Mouse (Mus musculus) midbrain, embryonic 11.5 days (tissue): Measurements from ENCODE around the gene Serpinb1c. TPM values are rescaled to one million over a fixed set of nuclear protein-coding genes. Genes with fewer than 3 reads are reported as not detected.
"Not testable (repeated sequence)": the region's sequence is repeated elsewhere in the genome, so short reads cannot be mapped to it uniquely, and the experiment has no call there.

Source experiments
- ATAC-seq: fragments of 200-750 bp; cut with Nextera tagmentation; 2 replicates; pipeline ENCODE4 v1.8.0; 2017; ENCODE audit warnings: moderate TSS enrichment, moderate library complexity; ENCODE audit not compliant: low FRiP score
- DNase-seq: peaks from one replicate; pipeline ENCODE4 v3.0.0; 2015; ENCODE audit warnings: low spot score; ENCODE audit errors: missing footprints
- H3K27ac ChIP-seq: fragments of 300-500 bp; sonication (generic); 2 replicates; pipeline ENCODE4 v1.5.1; 2014; ENCODE audit warnings: low read depth, low read length
- H3K27me3 ChIP-seq: fragments of 300-500 bp; sonication (generic); 2 replicates; pipeline ENCODE4 v1.6.1; 2014; ENCODE audit warnings: mild to moderate bottlenecking, low read length, moderate library complexity, mixed read lengths; ENCODE audit not compliant: control insufficient read depth, insufficient read depth
- H3K36me3 ChIP-seq: fragments of 300-500 bp; sonication (generic); 2 replicates; pipeline ENCODE4 v1.6.1; 2014; ENCODE audit warnings: mild to moderate bottlenecking, low read length, moderate library complexity, mixed read lengths; ENCODE audit not compliant: control insufficient read depth, insufficient read depth
- H3K4me1 ChIP-seq: fragments of 300-500 bp; sonication (generic); 2 replicates; pipeline ENCODE4 v1.6.1; 2014; ENCODE audit warnings: low read length; ENCODE audit not compliant: control insufficient read depth, insufficient read depth
- H3K4me2 ChIP-seq: fragments of 300-500 bp; sonication (generic); 2 replicates; pipeline ENCODE4 v1.6.1; 2014; ENCODE audit warnings: mild to moderate bottlenecking, moderate library complexity
- H3K4me3 ChIP-seq: fragments of 300-500 bp; sonication (generic); 2 replicates; pipeline ENCODE4 v1.5.1; 2014; ENCODE audit warnings: low read depth, low read length
- H3K9ac ChIP-seq: fragments of 300-500 bp; sonication (generic); 2 replicates; pipeline ENCODE4 v1.6.1; 2014; ENCODE audit warnings: low read length
- H3K9me3 ChIP-seq: fragments of 300-500 bp; sonication (generic); 2 replicates; pipeline ENCODE4 v1.6.1; 2016; ENCODE audit warnings: low read length; ENCODE audit not compliant: control insufficient read depth
- WGBS: fragments of 180-500 bp; shearing (Covaris S2); extraction: QIAGEN DNeasy Blood & Tissue Kit; methylation state at CpG from one replicate; pipeline ENCODE4 v1.1.7; 2014; 5-methylcytosine and 5-hydroxymethylcytosine counted together
- polyA plus RNA-seq: library from polyadenylated mRNA; unstranded; fragments of >200 nt; fragmentation: Nextera tagmentation; extraction: Ambion mirVana; gene quantifications from 2 replicates; pipeline ENCODE4 v1.2.1, GENCODE M21; 2014

The Serpinb1c gene
- polyA plus RNA-seq, 1 experiment from 2014 or later: not detected

GRCm38 (mm10) chr13:32868843-32869242, 29.2 kb downstream of the Serpinb1c start:
- peaks cover 2% of the 10 kb centered on the region; the same call in 1 of the 2 replicates for H3K27me3 ChIP-seq
- H3K36me3 ChIP-seq: no peaks in the 10 kb centered on the region
- DNase-seq (no peak), ATAC-seq (no peak)
- H3K4me1 ChIP-seq: no peaks in the 10 kb centered on the region
- WGBS: 68% methylated on average over 5 of the region's 5 CpGs
- H3K27ac ChIP-seq: no peak overlapping the region
- H3K9ac ChIP-seq: no peak overlapping the region
- H3K9me3 ChIP-seq: no peaks in the 10 kb centered on the region
- no peak overlapping the region for H3K4me3 ChIP-seq
- no peak overlapping the region for H3K4me2 ChIP-seq

GRCm38 (mm10) chr13:32868233-32868632, 29.8 kb downstream of the Serpinb1c start:
- H3K9me3 ChIP-seq, H3K4me1 ChIP-seq, H3K27me3 ChIP-seq, DNase-seq, ATAC-seq, H3K4me2 ChIP-seq, H3K9ac ChIP-seq, H3K27ac ChIP-seq, H3K36me3 ChIP-seq, H3K4me3 ChIP-seq: not testable (repeated sequence)
- 91% methylated on average over 4 of the region's 4 CpGs for WGBS

- Histone ChIP-seq H3K27me3 (peaks cover 6% of the 10 kb centered on the region; the same call in 1 of the 2 replicates), H3K9ac (no peak overlapping the region), H3K4me3 (no peak overlapping the region), H3K4me2 (no peak overlapping the region), H3K36me3 (no peaks in the 10 kb centered on the region), H3K27ac (no peak overlapping the region), H3K4me1 (no peaks in the 10 kb centered on the region), H3K9me3 (no peaks in the 10 kb centered on the region)
- WGBS: 26% methylated on average over 2 of the region's 2 CpGs
- peak; percentile 88 for DNase-seq
- peak; percentile 89 for ATAC-seq
Observed at GRCm38 (mm10) chr13:32867030-32867429, 31.0 kb downstream of the Serpinb1c start.

- Histone ChIP-seq H3K27me3 (peaks cover 6% of the 10 kb centered on the region; the same call in 1 of the 2 replicates), H3K9me3 (no peaks in the 10 kb centered on the region), H3K9ac (no peak overlapping the region), H3K36me3 (no peaks in the 10 kb centered on the region), H3K4me2 (no peak overlapping the region), H3K27ac (no peak overlapping the region), H3K4me3 (no peak overlapping the region), H3K4me1 (no peaks in the 10 kb centered on the region)
- WGBS: 5% methylated on average over 9 of the region's 9 CpGs
- DNase-seq: peak; percentile 94
- ATAC-seq: peak; percentile 80
Observed at GRCm38 (mm10) chr13:32866484-32866883, 31.5 kb downstream of the Serpinb1c start.

GRCm38 (mm10) chr13:32865591-32865990, 32.4 kb downstream of the Serpinb1c start:
- Histone ChIP-seq H3K27me3 (peaks cover 6% of the 10 kb centered on the region; the same call in 1 of the 2 replicates), H3K36me3 (no peaks in the 10 kb centered on the region), H3K9me3 (no peaks in the 10 kb centered on the region), H3K4me2 (no peak overlapping the region), H3K27ac (no peak overlapping the region), H3K4me1 (no peaks in the 10 kb centered on the region), H3K4me3 (no peak overlapping the region), H3K9ac (no peak overlapping the region)
- no peak for ATAC-seq
- no peak for DNase-seq
- 67% methylated on average over 2 of the region's 2 CpGs for WGBS

- H3K27ac ChIP-seq, H3K27me3 ChIP-seq, H3K4me2 ChIP-seq, H3K4me1 ChIP-seq, H3K9me3 ChIP-seq, H3K36me3 ChIP-seq, H3K4me3 ChIP-seq, H3K9ac ChIP-seq, ATAC-seq, DNase-seq: not testable (repeated sequence)
- WGBS: 84% methylated on average over 3 of the region's 3 CpGs
Observed at GRCm38 (mm10) chr13:32864529-32864928, 33.5 kb downstream of the Serpinb1c start.

GRCm38 (mm10) chr13:32863456-32863855, 34.6 kb downstream of the Serpinb1c start:
- no peak overlapping the region for H3K27ac ChIP-seq
- no peaks in the 10 kb centered on the region for H3K36me3 ChIP-seq
- H3K4me1 ChIP-seq: no peaks in the 10 kb centered on the region
- no peak overlapping the region for H3K4me3 ChIP-seq
- H3K27me3 ChIP-seq: peaks cover 6% of the 10 kb centered on the region; the same call in 1 of the 2 replicates
- DNase-seq: no peak
- H3K4me2 ChIP-seq: no peak overlapping the region
- no peaks in the 10 kb centered on the region for H3K9me3 ChIP-seq
- H3K9ac ChIP-seq: no peak overlapping the region
- ATAC-seq: no peak

- ATAC-seq (no peak), DNase-seq (no peak)
- H3K27me3 ChIP-seq: peaks cover 9% of the 10 kb centered on the region
- H3K36me3 ChIP-seq: no peaks in the 10 kb centered on the region
- no peak overlapping the region for H3K4me3 ChIP-seq
- H3K9me3 ChIP-seq: no peaks in the 10 kb centered on the region
- H3K9ac ChIP-seq: no peak overlapping the region
- H3K4me1 ChIP-seq: no peaks in the 10 kb centered on the region
- H3K4me2 ChIP-seq: no peak overlapping the region
- WGBS: 91% methylated on average over 3 of the region's 3 CpGs
- H3K27ac ChIP-seq: no peak overlapping the region
Observed at GRCm38 (mm10) chr13:32860821-32861220, 37.2 kb downstream of the Serpinb1c start.

- ATAC-seq: peak; percentile 89
Observed at GRCm38 (mm10) chr13:32853073-32853472, 44.9 kb downstream of the Serpinb1c start.

More at GRCm38 (mm10) chr13:32853073-32853472, 44.9 kb downstream of the Serpinb1c start:
- Histone ChIP-seq H3K27me3 (peaks cover 29% of the 10 kb centered on the region), H3K9ac (no peak overlapping the region), H3K4me1 (no peaks in the 10 kb centered on the region; the same call in none of the 2 replicates), H3K9me3 (no peaks in the 10 kb centered on the region), H3K36me3 (no peaks in the 10 kb centered on the region), H3K27ac (no peak overlapping the region), H3K4me2 (no peak overlapping the region), H3K4me3 (no peak overlapping the region)
- 27% methylated on average over 2 of the region's 2 CpGs for WGBS
- DNase-seq: peak; percentile 92
